Mouse (Mus musculus) limb, embryonic 13.5 days (tissue): ENCODE measurements around the gene Dmrt3. TPM values are rescaled to one million over a fixed set of nuclear protein-coding genes. Genes with fewer than 3 reads are reported as not detected.
A peak's percentile ranks its signal among the peaks of the same experiment; 100 is the strongest.

Source experiments
- ATAC-seq: fragments of 200-750 bp; cut with Nextera tagmentation; 2 replicates; pipeline ENCODE4 v1.8.0; 2017; ENCODE audit warnings: low read depth, moderate number of reproducible peaks, moderate TSS enrichment; ENCODE audit not compliant: low FRiP score
- H3K27ac ChIP-seq: fragments of 300-500 bp; sonication (generic); 2 replicates; pipeline ENCODE4 v1.5.1; 2015; ENCODE audit warnings: inconsistent platforms, mild to moderate bottlenecking, moderate library complexity
- H3K27me3 ChIP-seq: fragments of 300-500 bp; sonication (generic); 2 replicates; pipeline ENCODE4 v1.6.1; 2015; ENCODE audit warnings: mild to moderate bottlenecking, inconsistent platforms
- H3K36me3 ChIP-seq: fragments of 300-500 bp; sonication (generic); 2 replicates; pipeline ENCODE4 v1.6.1; 2015; ENCODE audit warnings: inconsistent platforms, mild to moderate bottlenecking, moderate library complexity
- H3K4me1 ChIP-seq: fragments of 300-500 bp; sonication (generic); 2 replicates; pipeline ENCODE4 v1.6.1; 2015; ENCODE audit warnings: inconsistent platforms
- H3K4me2 ChIP-seq: fragments of 300-500 bp; sonication (generic); replicated peaks from 2 replicates; pipeline ENCODE4 v1.6.1; 2015; ENCODE audit warnings: inconsistent platforms, mild to moderate bottlenecking, moderate library complexity
- H3K4me3 ChIP-seq: fragments of 300-500 bp; sonication (generic); 2 replicates; pipeline ENCODE4 v1.5.1; 2015; ENCODE audit warnings: moderate library complexity, mild to moderate bottlenecking, inconsistent platforms
- H3K9ac ChIP-seq: fragments of 300-500 bp; sonication (generic); 2 replicates; pipeline ENCODE4 v1.6.1; 2015; ENCODE audit warnings: mild to moderate bottlenecking, inconsistent platforms
- H3K9me3 ChIP-seq: fragments of 300-500 bp; sonication (generic); 2 replicates; pipeline ENCODE4 v1.6.1; 2016; ENCODE audit warnings: inconsistent platforms
- WGBS: fragments of 180-500 bp; shearing (Covaris S2); methylation state at CpG from one replicate; pipeline ENCODE4 v1.1.7; 2015; 5-methylcytosine and 5-hydroxymethylcytosine counted together
- polyA plus RNA-seq: library from polyadenylated mRNA; unstranded; fragments of >200 nt; fragmentation: Nextera tagmentation; extraction: Ambion mirVana; gene quantifications from 2 replicates; pipeline ENCODE4 v1.2.1, GENCODE M21; 2015

Gene Dmrt3
- polyA plus RNA-seq, 1 experiment from 2014 or later: 0.34 TPM

- Histone ChIP-seq H3K4me1 (peaks cover 32% of the 10 kb centered on the region), H3K4me3 (0 out of 2 replicates have a peak overlapping the region, but pooled peaks have one; percentile 7), H3K9ac (no peak overlapping the region), H3K36me3 (no peaks in the 10 kb centered on the region), H3K27me3 (peaks cover 95% of the 10 kb centered on the region), H3K9me3 (no peaks in the 10 kb centered on the region), H3K27ac (no peak overlapping the region), H3K4me2 (no peak overlapping the region)
- no peak for ATAC-seq
- under 1% methylated on average over 33 of the region's 33 CpGs for whole genome bisulfite sequencing
These were observed 895 bp upstream of the Dmrt3 start for GRCm38 (mm10) chr19:25608961-25609850.

- peak overlapping the region; percentile 54 for H3K9ac ChIP-seq
- ATAC-seq: peak; percentile 49; the same call in 1 of the 2 replicates
- WGBS: under 1% methylated on average over 57 of the region's 71 CpGs
- H3K27ac ChIP-seq: no peak overlapping the region
- peak overlapping the region; percentile 69 for H3K4me2 ChIP-seq
- H3K4me1 ChIP-seq: peaks cover 34% of the 10 kb centered on the region
- peaks cover 98% of the 10 kb centered on the region for H3K27me3 ChIP-seq
- H3K36me3 ChIP-seq: no peaks in the 10 kb centered on the region
- no peaks in the 10 kb centered on the region for H3K9me3 ChIP-seq
- peak overlapping the region; percentile 45 for H3K4me3 ChIP-seq
These were observed 460 bp downstream of the Dmrt3 start for GRCm38 (mm10) chr19:25610411-25611111.

GRCm38 (mm10) chr19:25611116-25611515, 1.0 kb downstream of the Dmrt3 start:
- peak overlapping the region; percentile 69 for H3K4me2 ChIP-seq
- peak overlapping the region; percentile 54 for H3K9ac ChIP-seq
- WGBS: under 1% methylated on average over 36 of the region's 42 CpGs
- no peak overlapping the region for H3K27ac ChIP-seq
- peaks cover 34% of the 10 kb centered on the region for H3K4me1 ChIP-seq
- H3K36me3 ChIP-seq: no peaks in the 10 kb centered on the region
- H3K4me3 ChIP-seq: peak overlapping the region; percentile 45
- peaks cover 98% of the 10 kb centered on the region for H3K27me3 ChIP-seq
- ATAC-seq: no peak
- H3K9me3 ChIP-seq: no peaks in the 10 kb centered on the region

- H3K4me3 ChIP-seq: no peak overlapping the region
These were observed 2.0 kb downstream of the Dmrt3 start for GRCm38 (mm10) chr19:25611876-25612805.

GRCm38 (mm10) chr19:25612806-25613295, 2.8 kb downstream of the Dmrt3 start:
- Histone ChIP-seq H3K9me3 (no peaks in the 10 kb centered on the region), H3K9ac (no peak overlapping the region), H3K27ac (no peak overlapping the region), H3K4me1 (peaks cover 27% of the 10 kb centered on the region), H3K27me3 (peaks cover 98% of the 10 kb centered on the region), H3K36me3 (no peaks in the 10 kb centered on the region), H3K4me2 (no peak overlapping the region), H3K4me3 (no peak overlapping the region)
- ATAC-seq: no peak
- 5% methylated on average over 6 of the region's 6 CpGs for WGBS

More at GRCm38 (mm10) chr19:25611876-25612805, 2.0 kb downstream of the Dmrt3 start:
- H3K4me1 ChIP-seq: peaks cover 31% of the 10 kb centered on the region
- no peaks in the 10 kb centered on the region for H3K9me3 ChIP-seq
- no peak overlapping the region for H3K27ac ChIP-seq
- no peak overlapping the region for H3K9ac ChIP-seq
- no peak for ATAC-seq
- H3K4me2 ChIP-seq: no peak overlapping the region
- no peaks in the 10 kb centered on the region for H3K36me3 ChIP-seq
- 8% methylated on average over 16 of the region's 16 CpGs for WGBS
- H3K27me3 ChIP-seq: peaks cover 98% of the 10 kb centered on the region

GRCm38 (mm10) chr19:25613476-25614300, 3.6 kb downstream of the Dmrt3 start:
- no peak overlapping the region for H3K4me2 ChIP-seq
- WGBS: 10% methylated on average over 13 of the region's 13 CpGs
- peaks cover 98% of the 10 kb centered on the region for H3K27me3 ChIP-seq

GRCm38 (mm10) chr19:25615889-25616288, 5.8 kb downstream of the Dmrt3 start:
- H3K27me3 ChIP-seq: peaks cover 98% of the 10 kb centered on the region
- no peak overlapping the region for H3K9ac ChIP-seq
- no peak overlapping the region for H3K27ac ChIP-seq
- H3K4me1 ChIP-seq: peaks cover 15% of the 10 kb centered on the region
- no peaks in the 10 kb centered on the region for H3K36me3 ChIP-seq
- H3K4me3 ChIP-seq: no peak overlapping the region
- 13% methylated on average over 6 of the region's 6 CpGs for WGBS
- no peak overlapping the region for H3K4me2 ChIP-seq
- no peak for ATAC-seq
- no peaks in the 10 kb centered on the region for H3K9me3 ChIP-seq

More at GRCm38 (mm10) chr19:25613476-25614300, 3.6 kb downstream of the Dmrt3 start:
- no peaks in the 10 kb centered on the region for H3K9me3 ChIP-seq
- no peak overlapping the region for H3K27ac ChIP-seq
- no peak for ATAC-seq
- H3K36me3 ChIP-seq: no peaks in the 10 kb centered on the region
- H3K4me3 ChIP-seq: no peak overlapping the region
- peaks cover 26% of the 10 kb centered on the region for H3K4me1 ChIP-seq
- no peak overlapping the region for H3K9ac ChIP-seq

GRCm38 (mm10) chr19:25622291-25623251, 12.5 kb downstream of the Dmrt3 start:
- peak; percentile 57; the same call in 1 of the 2 replicates for ATAC-seq
- WGBS: 33% methylated on average over 54 of the region's 54 CpGs
- peak overlapping the region; percentile 34 for H3K4me3 ChIP-seq

GRCm38 (mm10) chr19:25628490-25628889, 18.4 kb downstream of the Dmrt3 start:
- no peaks in the 10 kb centered on the region for H3K36me3 ChIP-seq
- H3K27me3 ChIP-seq: peaks cover 57% of the 10 kb centered on the region
- H3K27ac ChIP-seq: no peak overlapping the region
- H3K4me1 ChIP-seq: no peaks in the 10 kb centered on the region
- H3K9ac ChIP-seq: 0 out of 2 replicates have a peak overlapping the region, but pooled peaks have one; percentile 19
- no peak overlapping the region for H3K4me3 ChIP-seq
- peak; percentile 64; the same call in 1 of the 2 replicates for ATAC-seq
- WGBS: 12% methylated on average over 9 of the region's 9 CpGs
- no peak overlapping the region for H3K4me2 ChIP-seq
- no peaks in the 10 kb centered on the region for H3K9me3 ChIP-seq

More at GRCm38 (mm10) chr19:25622291-25623251, 12.5 kb downstream of the Dmrt3 start:
- Histone ChIP-seq H3K4me1 (no peaks in the 10 kb centered on the region), H3K9me3 (no peaks in the 10 kb centered on the region), H3K27me3 (peaks cover 91% of the 10 kb centered on the region), H3K9ac (no peak overlapping the region), H3K27ac (no peak overlapping the region), H3K36me3 (no peaks in the 10 kb centered on the region), H3K4me2 (peak overlapping the region; percentile 63)

GRCm38 (mm10) chr19:25635119-25635518, 25.0 kb downstream of the Dmrt3 start:
- no peak overlapping the region for H3K27ac ChIP-seq
- no peaks in the 10 kb centered on the region for H3K4me1 ChIP-seq
- H3K4me2 ChIP-seq: peak overlapping the region; percentile 59; the same call in 1 of the 2 replicates
- peaks cover 7% of the 10 kb centered on the region for H3K27me3 ChIP-seq
- no peak overlapping the region for H3K9ac ChIP-seq
- H3K9me3 ChIP-seq: no peaks in the 10 kb centered on the region
- ATAC-seq: no peak
- no peaks in the 10 kb centered on the region for H3K36me3 ChIP-seq
- 77% methylated on average over 5 of the region's 5 CpGs for WGBS
- no peak overlapping the region for H3K4me3 ChIP-seq
